Mouse (Mus musculus): ENCODE measurements around the gene Kif5a.

DNA sequence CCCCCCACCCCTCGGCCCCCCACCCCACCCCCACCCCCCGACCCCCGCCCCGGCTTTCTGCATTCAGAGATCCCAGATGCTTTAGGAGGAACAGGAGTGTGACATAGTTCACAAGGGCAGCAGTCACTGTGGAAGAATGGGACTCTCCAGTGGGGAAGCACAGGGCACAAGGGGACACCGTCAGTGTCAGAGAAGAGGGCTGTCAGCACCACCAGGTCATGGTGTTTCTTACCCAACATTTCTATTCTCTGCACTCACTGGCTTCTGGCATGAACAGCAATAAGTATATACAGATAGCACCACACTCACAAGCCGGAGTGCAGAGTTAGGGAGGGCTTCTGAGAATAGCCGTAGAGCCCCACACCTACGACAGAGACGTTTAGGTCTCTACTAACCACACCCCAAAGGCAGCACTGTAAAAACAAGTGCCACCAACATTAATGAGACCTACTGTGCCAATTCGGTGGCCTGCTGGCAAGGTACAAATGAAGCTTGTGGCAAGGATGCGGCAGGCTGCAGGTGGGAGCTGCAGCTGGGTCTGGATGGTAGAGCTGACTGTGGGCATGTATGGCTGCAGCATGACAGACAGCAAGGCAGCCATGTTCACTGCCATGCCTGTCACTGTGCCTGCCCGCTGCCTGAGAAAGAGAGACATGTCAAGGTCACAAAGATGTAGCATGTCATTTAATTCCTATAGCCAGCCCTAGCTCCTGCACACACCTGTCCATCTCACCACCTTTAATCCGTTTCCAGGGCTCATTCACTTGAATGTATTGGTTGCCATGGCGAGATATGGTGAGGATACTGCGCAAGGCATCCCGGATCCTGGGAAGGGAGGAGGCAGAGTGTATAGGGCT lies 34.1 kb upstream of the Kif5a start:
- TF ChIP-seq CTCF (IDR thresholded peaks at IDR 0.05; ENCODE audit: low read depth, low read length) (no peak), GATA1 (IDR thresholded peaks at IDR 0.05; ENCODE audit: borderline replicate concordance, low read length) (no peak), GATA2 (IDR thresholded peaks at IDR 0.05; ENCODE audit: borderline replicate concordance, low read depth, low read length) (no peak), POLR2AphosphoS5 (IDR thresholded peaks at IDR 0.05; ENCODE audit: insufficient replicate concordance, low read depth, low read length) (peak; percentile 82), TAL1 (conservative IDR thresholded peaks at IDR 0.05; ENCODE audit: low read depth, low read length) (no peak)
